Mouse (Mus musculus) forebrain, embryonic 11.5 days (tissue): Measurements from ENCODE around the gene Traip. TPM values are rescaled to one million over a fixed set of nuclear protein-coding genes. Genes with fewer than 3 reads are reported as not detected.

Experiments used
- ATAC-seq: fragments of 200-750 bp; cut with Nextera tagmentation; replicated peaks from 2 replicates; pipeline ENCODE4 v1.8.0; 2017; ENCODE audit warnings: moderate TSS enrichment; ENCODE audit not compliant: low FRiP score
- DNase-seq: peaks from one replicate; pipeline ENCODE4 v3.0.0-alpha.2; 2017; ENCODE audit warnings: low spot score
- H3K27ac ChIP-seq: fragments of 300-500 bp; sonication (generic); 2 replicates; pipeline ENCODE4 v1.5.1; 2014; ENCODE audit warnings: low read depth, low read length
- H3K27me3 ChIP-seq: fragments of 300-500 bp; sonication (generic); 2 replicates; pipeline ENCODE4 v1.6.1; 2014; ENCODE audit warnings: mild to moderate bottlenecking, low read length, mixed read lengths; ENCODE audit not compliant: control insufficient read depth, insufficient read depth
- H3K36me3 ChIP-seq: fragments of 300-500 bp; sonication (generic); 2 replicates; pipeline ENCODE4 v1.6.1; 2014; ENCODE audit warnings: mild to moderate bottlenecking, low read length, moderate library complexity, mixed read lengths; ENCODE audit not compliant: control insufficient read depth, insufficient read depth
- H3K4me1 ChIP-seq: fragments of 300-500 bp; sonication (generic); replicated peaks from 2 replicates; pipeline ENCODE4 v1.6.1; 2014; ENCODE audit warnings: low read length, mixed read lengths; ENCODE audit not compliant: control insufficient read depth, insufficient read depth
- H3K4me2 ChIP-seq: fragments of 300-500 bp; sonication (generic); 2 replicates; pipeline ENCODE4 v1.6.1; 2014; ENCODE audit warnings: low read depth, mild to moderate bottlenecking, low read length, moderate library complexity, mixed read lengths; ENCODE audit not compliant: severe bottlenecking
- H3K4me3 ChIP-seq: fragments of 300-500 bp; sonication (generic); 2 replicates; pipeline ENCODE4 v1.5.1; 2014; ENCODE audit warnings: low read depth, low read length
- H3K9ac ChIP-seq: fragments of 300-500 bp; sonication (generic); 2 replicates; pipeline ENCODE4 v1.6.1; 2014; ENCODE audit warnings: low read length
- H3K9me3 ChIP-seq: fragments of 300-500 bp; sonication (generic); 2 replicates; pipeline ENCODE4 v1.6.1; 2016; ENCODE audit warnings: low read length, mixed read lengths; ENCODE audit not compliant: control insufficient read depth
- WGBS: fragments of 180-500 bp; shearing (Covaris S2); extraction: QIAGEN DNeasy Blood & Tissue Kit; methylation state at CpG from one replicate; pipeline ENCODE4 v1.1.7; 2014; 5-methylcytosine and 5-hydroxymethylcytosine counted together
- polyA plus RNA-seq: library from polyadenylated mRNA; unstranded; fragments of >200 nt; fragmentation: Nextera tagmentation; extraction: Ambion mirVana; gene quantifications from 2 replicates; pipeline ENCODE4 v1.2.1, GENCODE M21; 2014

Traip gene
- polyA plus RNA-seq, 1 experiment from 2014 or later: 38.2 TPM

GRCm38 (mm10) chr9:107910025-107910769 is 39.7 kb upstream of the Traip start:
- WGBS: 90% methylated on average over 15 of the region's 15 CpGs
- Histone ChIP-seq H3K9ac (no peak overlapping the region), H3K27ac (no peak overlapping the region), H3K36me3 (no peaks in the 10 kb centered on the region), H3K9me3 (no peaks in the 10 kb centered on the region), H3K4me2 (no peak overlapping the region), H3K4me1 (peaks cover 13% of the 10 kb centered on the region), H3K27me3 (no peaks in the 10 kb centered on the region; the same call in 1 of the 2 replicates), H3K4me3 (no peak overlapping the region)
- no peak for ATAC-seq
- DNase-seq: no peak

GRCm38 (mm10) chr9:107914764-107915420 is 35.0 kb upstream of the Traip start:
- Histone ChIP-seq H3K9ac (no peak overlapping the region), H3K4me1 (peaks cover 3% of the 10 kb centered on the region; the same call in 1 of the 2 replicates), H3K27me3 (no peaks in the 10 kb centered on the region), H3K4me3 (no peak overlapping the region), H3K27ac (no peak overlapping the region), H3K36me3 (no peaks in the 10 kb centered on the region), H3K4me2 (no peak overlapping the region), H3K9me3 (no peaks in the 10 kb centered on the region)
- DNase-seq: no peak
- ATAC-seq: no peak
- WGBS: 85% methylated on average over 16 of the region's 16 CpGs

GRCm38 (mm10) chr9:107917895-107918608 is 31.9 kb upstream of the Traip start:
- Histone ChIP-seq H3K27ac (no peak overlapping the region), H3K9ac (no peak overlapping the region), H3K4me1 (peaks cover 3% of the 10 kb centered on the region; the same call in 1 of the 2 replicates), H3K4me3 (no peak overlapping the region), H3K9me3 (no peaks in the 10 kb centered on the region), H3K4me2 (no peak overlapping the region), H3K36me3 (no peaks in the 10 kb centered on the region), H3K27me3 (no peaks in the 10 kb centered on the region)
- WGBS: 49% methylated on average over 13 of the region's 13 CpGs
- no peak for ATAC-seq
- DNase-seq: no peak

- Histone ChIP-seq H3K9me3 (no peaks in the 10 kb centered on the region), H3K4me3 (no peak overlapping the region), H3K27me3 (no peaks in the 10 kb centered on the region), H3K4me1 (peaks cover 3% of the 10 kb centered on the region; the same call in 1 of the 2 replicates), H3K9ac (no peak overlapping the region), H3K4me2 (no peak overlapping the region), H3K27ac (no peak overlapping the region), H3K36me3 (no peaks in the 10 kb centered on the region)
- 82% methylated on average over 6 of the region's 6 CpGs for WGBS
- ATAC-seq (no peak), DNase-seq (no peak)
These were observed 31.1 kb upstream of the Traip start for GRCm38 (mm10) chr9:107918884-107919283.

GRCm38 (mm10) chr9:107919441-107919840 is 30.5 kb upstream of the Traip start:
- Histone ChIP-seq H3K4me1 (peaks cover 3% of the 10 kb centered on the region; the same call in 1 of the 2 replicates), H3K9ac (no peak overlapping the region), H3K4me2 (no peak overlapping the region), H3K36me3 (no peaks in the 10 kb centered on the region), H3K27me3 (no peaks in the 10 kb centered on the region), H3K4me3 (no peak overlapping the region), H3K9me3 (no peaks in the 10 kb centered on the region), H3K27ac (no peak overlapping the region)
- 85% methylated on average over 5 of the region's 5 CpGs for WGBS
- DNase-seq: no peak
- ATAC-seq: no peak

GRCm38 (mm10) chr9:107923021-107923420 is 26.9 kb upstream of the Traip start:
- H3K4me2 ChIP-seq: no peak overlapping the region
- H3K9ac ChIP-seq: no peak overlapping the region
- WGBS: 36% methylated on average over 7 of the region's 7 CpGs
- ATAC-seq: no peak
- no peaks in the 10 kb centered on the region for H3K27me3 ChIP-seq
- H3K9me3 ChIP-seq: no peaks in the 10 kb centered on the region
- H3K4me1 ChIP-seq: peaks cover 3% of the 10 kb centered on the region; the same call in 1 of the 2 replicates
- DNase-seq: peak; percentile 67
- no peak overlapping the region for H3K4me3 ChIP-seq
- no peaks in the 10 kb centered on the region for H3K36me3 ChIP-seq
- no peak overlapping the region for H3K27ac ChIP-seq

GRCm38 (mm10) chr9:107923956-107924355 is 26.0 kb upstream of the Traip start:
- no peaks in the 10 kb centered on the region for H3K9me3 ChIP-seq
- no peak overlapping the region for H3K9ac ChIP-seq
- H3K4me2 ChIP-seq: no peak overlapping the region
- 0 out of 2 replicates have a peak, but pooled peaks cover 2% of the 10 kb centered on the region for H3K4me1 ChIP-seq
- 62% methylated on average over 6 of the region's 6 CpGs for WGBS
- DNase-seq (no peak), ATAC-seq (no peak)
- H3K27ac ChIP-seq: no peak overlapping the region
- H3K4me3 ChIP-seq: no peak overlapping the region
- no peaks in the 10 kb centered on the region for H3K36me3 ChIP-seq
- H3K27me3 ChIP-seq: no peaks in the 10 kb centered on the region

- Histone ChIP-seq H3K9me3 (no peaks in the 10 kb centered on the region), H3K4me2 (no peak overlapping the region), H3K27me3 (no peaks in the 10 kb centered on the region), H3K4me1 (0 out of 2 replicates have a peak, but pooled peaks cover 2% of the 10 kb centered on the region), H3K36me3 (no peaks in the 10 kb centered on the region), H3K9ac (no peak overlapping the region), H3K27ac (no peak overlapping the region), H3K4me3 (no peak overlapping the region)
- ATAC-seq (no peak), DNase-seq (no peak)
- 24% methylated on average over 3 of the region's 3 CpGs for whole genome bisulfite sequencing
These were observed 24.7 kb upstream of the Traip start for GRCm38 (mm10) chr9:107925251-107925650.
